Mouse (Mus musculus) heart, postnatal 0 days (tissue): ENCODE measurements around the gene Wwc1.

ENCODE experiments used
- CTCF ChIP-seq: IDR thresholded peaks from 2 replicates; pipeline ENCODE4 v1.5.1; 2016; ENCODE audit warnings: antibody characterized with exemption, control low read depth, low read depth
- EP300 ChIP-seq: IDR thresholded peaks from 2 replicates; pipeline ENCODE4 v1.6.1; 2016; ENCODE audit warnings: antibody characterized with exemption, low read depth

DNA sequence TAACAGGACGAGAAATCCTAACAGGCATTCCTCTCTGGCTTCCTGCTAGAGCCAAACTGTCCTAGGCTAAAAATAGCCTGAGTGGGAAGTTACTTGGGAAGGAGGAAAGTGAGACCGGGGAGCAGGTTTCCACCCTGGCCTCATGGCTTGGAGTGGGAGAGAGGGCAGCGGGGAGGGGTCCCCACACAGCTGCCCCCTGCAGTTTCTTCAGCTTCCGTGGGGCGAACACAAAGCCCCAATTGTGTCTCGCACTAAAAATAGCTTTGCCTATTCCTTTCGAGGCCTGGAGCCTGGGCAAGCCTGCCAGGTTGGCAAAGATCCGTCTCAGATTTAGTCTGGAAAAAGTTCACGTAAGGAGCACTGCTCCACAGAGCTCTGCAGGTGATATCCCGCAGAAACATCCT is 87.3 kb downstream of the Wwc1 start:
- TF ChIP-seq CTCF (no peak), EP300 (no peak)
